Mouse (Mus musculus): ENCODE data around the gene Ager.

The Ager gene

DNA sequence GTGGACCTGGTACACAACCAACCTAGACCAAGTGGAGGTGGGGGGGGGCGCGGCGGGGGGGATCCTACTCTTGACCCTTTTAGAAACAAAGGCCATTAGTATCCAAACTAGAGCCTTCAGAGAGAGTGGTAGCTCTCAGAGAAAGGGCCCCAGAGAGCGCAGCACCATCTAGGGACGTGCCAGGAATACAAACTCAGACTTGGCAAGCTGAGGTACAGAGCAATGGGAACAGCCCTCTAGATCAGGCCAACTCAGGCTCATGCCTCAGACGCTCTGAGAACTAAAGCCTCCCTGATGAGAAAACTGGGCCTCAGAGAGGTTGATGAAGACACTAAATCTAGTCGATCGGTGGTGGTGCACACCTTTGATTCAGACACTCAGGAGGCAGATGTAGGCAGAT is 12.5 kb upstream of the Ager start:
- DNase-seq (ENCODE audit: low spot score in 2 of 2): no peak

DNA sequence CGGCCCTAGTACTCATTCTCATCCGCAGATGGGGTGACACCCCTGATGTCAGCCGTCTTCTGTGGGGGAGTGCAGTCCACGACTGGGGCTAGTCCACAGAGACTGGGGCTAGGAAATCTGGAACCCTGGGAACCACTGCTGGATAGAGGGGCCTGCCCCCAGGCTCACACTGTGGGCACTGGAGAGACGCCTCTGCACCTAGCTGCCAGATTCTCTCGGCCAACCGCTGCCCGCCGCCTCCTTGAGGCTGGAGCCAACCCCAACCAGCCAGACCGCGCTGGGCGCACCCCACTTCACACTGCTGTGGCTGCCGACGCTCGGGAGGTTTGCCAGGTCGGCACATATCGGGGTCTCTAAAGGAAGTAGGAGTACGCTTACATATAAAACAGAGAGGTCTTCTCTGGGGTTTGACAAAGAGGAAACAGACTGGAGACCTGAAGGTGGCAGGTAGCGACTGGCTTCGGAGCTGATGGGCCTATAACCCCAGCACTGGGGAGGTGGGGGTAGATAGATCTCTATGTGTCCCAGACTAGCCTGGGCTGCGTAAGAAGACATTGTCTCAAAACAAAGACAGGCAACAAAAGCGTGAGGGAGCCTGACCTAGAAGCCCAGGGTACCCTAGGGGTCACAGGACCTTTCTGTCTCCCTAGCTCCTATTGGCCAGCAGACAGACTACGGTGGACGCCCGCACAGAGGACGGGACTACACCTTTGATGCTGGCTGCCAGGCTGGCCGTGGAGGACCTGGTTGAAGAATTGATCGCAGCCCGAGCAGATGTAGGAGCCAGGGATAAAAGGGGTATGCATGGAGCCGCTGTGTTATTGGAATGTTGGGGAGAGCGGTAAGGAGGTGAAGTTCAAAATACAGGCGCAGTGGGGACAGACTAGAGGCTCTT is 11.5 kb upstream of the Ager start:
- DNase-seq (ENCODE audit: low spot score in 2 of 2): no peak

DNA sequence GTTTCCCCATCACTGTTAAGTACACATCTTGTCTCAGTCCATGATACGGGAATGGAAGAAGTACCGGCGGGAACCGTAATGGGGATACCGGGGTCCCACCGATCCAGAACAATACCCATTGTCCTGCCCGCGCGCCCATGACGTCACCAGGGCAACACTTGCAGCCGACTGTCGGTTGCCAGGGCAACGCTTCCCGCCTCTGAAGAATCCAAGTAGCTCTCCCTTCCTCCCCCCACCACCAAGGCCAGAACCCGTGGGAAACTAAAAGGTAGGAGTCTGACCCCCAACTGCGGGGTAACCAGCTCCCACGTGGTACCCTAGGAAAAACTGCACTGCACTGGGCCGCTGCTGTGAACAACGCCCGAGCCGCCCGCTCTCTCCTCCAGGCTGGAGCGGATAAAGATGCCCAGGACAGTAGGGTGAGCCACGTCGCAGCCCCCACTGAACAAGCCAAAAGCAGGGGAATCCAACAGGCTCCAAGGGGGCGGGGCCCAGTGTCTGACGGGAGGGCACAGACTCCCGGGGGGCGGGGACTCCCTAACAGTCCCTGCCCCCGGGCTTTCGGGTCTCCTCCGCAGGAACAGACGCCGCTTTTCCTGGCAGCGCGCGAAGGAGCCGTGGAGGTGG is 10.8 kb upstream of the Ager start:
- DNase-seq (ENCODE audit: low spot score in 2 of 2): peak; percentile 84 to 88

DNA sequence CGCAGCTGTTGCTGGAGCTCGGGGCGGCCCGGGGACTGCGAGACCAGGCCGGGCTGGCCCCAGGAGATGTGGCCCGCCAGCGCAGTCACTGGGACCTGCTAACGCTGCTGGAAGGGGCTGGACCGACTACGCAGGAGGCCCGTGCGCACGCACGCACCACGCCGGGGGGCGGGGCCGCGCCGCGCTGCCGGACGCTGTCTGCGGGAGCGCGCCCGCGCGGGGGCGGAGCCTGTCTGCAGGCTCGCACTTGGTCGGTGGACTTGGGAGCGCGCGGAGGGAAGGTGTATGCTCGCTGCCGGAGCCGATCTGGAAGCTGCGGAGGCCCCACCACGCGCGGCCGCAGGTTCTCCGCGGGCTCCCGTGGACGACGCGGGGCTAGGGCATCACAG is 10.2 kb upstream of the Ager start:
- peak; percentile 95 to 97 for DNase-seq (ENCODE audit: low spot score in 2 of 2)

DNA sequence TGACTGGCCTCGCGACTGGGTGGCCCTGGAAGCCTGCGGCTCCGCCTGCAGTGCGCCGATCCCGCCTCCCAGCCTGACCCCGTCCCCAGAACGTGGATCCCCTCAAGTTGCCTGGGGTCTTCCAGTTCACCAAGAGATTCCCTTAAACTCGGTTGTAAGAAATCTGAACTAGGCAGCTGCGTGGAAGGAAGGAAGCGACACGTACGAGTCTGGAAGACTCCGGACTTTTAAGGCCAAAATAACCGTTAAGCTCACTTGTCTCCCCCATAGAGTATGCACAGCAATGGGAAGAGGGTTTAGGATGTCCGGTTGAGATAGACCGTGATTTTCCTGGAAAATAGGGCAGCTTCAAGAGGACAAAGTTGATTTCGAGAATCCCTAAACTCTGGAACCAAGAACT is 9.8 kb upstream of the Ager start:
- DNase-seq (ENCODE audit: low spot score in 2 of 2): no peak

DNA sequence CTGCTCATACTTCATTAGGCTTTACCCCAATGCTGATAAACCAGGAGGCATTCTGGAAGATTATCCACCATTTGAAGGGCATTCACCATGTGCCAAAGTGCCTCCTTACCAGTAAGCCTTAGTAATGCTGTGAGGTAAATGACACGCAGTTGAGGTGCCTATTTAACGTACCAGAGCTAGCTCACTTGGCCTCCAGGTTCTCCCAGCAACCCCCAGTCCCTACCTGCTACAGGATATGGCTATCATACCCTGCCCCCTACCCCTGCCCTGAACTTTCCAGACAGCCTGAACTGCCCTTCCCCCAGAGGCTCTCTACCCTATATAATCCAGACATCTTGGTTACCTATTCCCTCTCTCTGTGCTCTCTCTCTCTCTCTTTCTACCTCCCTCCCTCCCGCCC is 8.9 kb upstream of the Ager start:
- DNase-seq (ENCODE audit: low spot score in 2 of 2): no peak

DNA sequence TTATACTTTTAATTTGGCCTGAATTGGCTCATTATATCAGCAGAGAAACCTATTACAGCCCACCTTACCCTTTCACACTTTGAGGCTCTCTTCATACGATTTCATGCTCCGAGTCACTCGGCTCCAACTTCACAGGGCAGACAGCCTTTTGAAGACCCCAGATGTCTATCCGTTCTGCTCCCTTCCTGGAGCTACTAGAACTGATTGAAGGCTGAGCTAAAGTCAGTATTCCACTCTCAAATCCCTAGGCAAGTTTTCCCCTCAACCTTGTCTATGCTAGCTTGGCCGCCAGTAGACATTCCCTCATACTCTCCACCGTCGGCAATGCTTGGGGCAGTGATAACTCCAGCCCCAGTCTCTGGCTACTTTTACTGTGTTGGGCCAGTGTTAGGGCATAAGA is 8.5 kb upstream of the Ager start:
- no peak for DNase-seq (ENCODE audit: low spot score in 2 of 2)

DNA sequence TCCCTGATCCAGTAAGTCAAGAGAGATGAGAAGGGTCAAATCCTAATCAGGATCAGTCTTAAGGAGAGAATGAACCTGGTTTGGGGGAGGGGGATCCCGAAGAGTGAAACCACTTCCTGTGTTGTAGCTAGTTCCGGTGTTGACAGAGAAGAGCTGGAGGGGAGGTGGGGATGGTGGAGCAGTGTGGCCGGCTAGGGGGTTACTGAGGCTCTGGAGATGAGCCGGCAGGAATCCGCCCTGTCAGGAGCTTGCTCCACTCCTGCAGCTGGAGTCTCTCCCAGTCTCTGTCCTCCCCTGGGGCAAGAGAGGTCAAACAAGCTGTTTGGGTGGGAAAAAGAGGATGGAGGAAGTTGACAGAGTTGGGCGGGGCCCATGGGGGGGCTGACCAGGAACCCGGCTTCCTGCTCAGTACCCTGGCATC is 8.0 kb upstream of the Ager start, which contains the start of gene Gpsm3:
Gene Gpsm3, plus strand, starts transcription at position 126 of the 421 bp plus-strand sequence.
- DNase-seq (ENCODE audit: low spot score in 2 of 2): no peak

DNA sequence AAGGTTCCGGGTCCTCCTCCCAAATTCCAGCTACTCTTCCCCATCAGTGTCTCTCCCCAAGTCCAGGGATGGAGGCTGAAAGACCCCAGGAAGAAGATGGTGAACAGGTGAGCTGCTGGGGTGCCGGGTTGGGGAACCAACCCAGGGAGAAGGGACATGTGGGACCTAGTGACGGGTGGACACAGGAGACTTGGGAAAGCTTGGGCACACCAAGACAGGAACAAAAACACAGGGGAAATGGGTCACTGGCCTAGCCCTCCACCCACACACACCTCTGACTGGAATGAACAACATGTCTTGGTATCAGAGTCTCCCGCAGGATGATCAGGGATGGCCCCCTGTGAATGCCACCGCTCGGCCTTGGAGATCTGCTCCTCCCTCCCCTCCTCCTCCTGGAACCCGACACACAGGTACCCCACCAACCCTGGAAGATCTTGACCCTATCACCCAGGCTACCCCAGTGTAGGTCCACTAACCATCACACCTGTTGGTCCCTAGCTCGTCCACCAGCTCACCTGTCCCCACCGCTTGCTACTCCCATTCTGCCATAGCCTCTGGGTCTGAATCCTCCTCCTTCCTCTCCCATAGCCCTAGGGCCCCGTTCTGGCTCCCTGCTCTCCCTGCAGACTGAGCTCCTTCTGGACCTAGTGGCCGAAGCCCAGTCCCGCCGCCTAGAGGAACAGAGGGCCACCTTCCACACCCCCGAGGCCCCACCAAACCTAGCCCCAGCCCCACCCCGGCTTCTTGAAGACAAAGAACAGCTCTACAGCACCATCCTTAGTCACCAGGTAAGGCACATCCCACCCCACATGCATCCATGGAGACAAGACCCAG is 7.3 kb upstream of the Ager start:
- no peak for DNase-seq (ENCODE audit: low spot score in 2 of 2)

DNA sequence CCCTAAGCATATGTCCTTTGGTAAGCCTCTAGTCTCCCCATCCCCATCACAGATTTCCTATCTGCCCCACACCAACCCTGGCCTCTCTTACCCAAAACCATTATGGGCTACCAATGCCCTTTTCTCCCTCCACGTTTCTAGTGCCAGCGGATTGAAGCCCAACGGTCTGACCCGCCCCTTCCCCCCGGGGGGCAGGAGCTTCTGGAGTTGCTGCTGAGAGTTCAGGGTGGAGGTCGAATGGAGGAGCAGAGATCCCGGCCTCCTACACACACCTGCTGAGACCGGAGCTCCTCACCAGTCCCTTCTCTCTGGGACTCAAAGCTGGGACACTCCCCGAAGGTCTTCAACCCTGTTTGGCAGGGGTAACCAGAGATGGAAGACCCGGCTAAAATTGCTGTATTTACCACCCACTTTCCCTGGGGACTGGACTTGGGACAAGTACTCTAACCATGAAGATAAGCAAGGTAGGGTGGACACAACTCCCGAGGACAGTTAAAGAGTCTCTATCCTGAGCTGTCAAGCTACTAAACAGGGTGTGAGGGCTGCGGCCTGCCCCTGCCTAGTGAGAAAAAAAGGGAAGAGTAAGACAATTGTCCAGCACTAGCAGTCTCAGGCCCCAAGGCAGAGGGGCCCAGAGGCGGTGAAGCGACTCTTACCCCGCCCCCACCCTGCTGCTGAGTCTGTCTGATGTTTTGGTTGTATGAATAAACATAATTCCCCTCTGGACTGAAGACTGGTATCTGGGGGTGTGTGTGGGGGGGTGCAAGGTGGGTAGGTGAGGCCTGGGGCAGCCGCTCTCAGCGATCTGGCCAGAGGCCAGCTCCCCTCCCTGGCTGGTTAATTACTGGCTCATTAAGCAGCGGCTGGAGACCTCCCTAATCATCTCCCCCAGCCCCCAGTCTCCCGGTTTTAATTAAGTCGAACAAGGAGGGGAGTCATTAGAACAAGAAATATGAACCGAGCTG is 6.4 kb upstream of the Ager start, which contains the start of gene Pbx2:
Gene Pbx2, plus strand, starts transcription at position 238 of the 965 bp plus-strand sequence.
- DNase-seq (ENCODE audit: low spot score in 2 of 2): no peak

DNA sequence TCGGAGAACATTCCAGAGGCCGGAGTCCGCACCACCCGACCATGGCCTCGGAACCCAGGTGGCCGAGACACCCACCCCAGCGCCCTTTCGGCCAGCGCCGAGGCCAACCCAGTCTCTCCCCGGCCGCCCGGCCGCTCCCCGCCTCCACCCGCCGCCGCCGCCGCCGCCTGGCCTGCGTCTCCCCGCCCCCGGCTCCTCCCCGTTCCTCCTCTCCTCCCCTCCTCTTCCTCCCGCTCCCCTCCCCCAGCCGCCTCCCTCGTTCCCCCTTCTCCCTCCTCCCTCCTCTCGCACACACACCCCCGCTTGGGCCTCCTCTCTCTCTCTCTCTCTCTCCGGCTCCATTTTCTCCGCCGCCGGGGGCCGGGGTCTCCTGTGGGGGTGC is 5.7 kb upstream of the Ager start:
- peak in 1 of 2 experiments; percentile 69 for DNase-seq (ENCODE audit: low spot score in 2 of 2)

DNA sequence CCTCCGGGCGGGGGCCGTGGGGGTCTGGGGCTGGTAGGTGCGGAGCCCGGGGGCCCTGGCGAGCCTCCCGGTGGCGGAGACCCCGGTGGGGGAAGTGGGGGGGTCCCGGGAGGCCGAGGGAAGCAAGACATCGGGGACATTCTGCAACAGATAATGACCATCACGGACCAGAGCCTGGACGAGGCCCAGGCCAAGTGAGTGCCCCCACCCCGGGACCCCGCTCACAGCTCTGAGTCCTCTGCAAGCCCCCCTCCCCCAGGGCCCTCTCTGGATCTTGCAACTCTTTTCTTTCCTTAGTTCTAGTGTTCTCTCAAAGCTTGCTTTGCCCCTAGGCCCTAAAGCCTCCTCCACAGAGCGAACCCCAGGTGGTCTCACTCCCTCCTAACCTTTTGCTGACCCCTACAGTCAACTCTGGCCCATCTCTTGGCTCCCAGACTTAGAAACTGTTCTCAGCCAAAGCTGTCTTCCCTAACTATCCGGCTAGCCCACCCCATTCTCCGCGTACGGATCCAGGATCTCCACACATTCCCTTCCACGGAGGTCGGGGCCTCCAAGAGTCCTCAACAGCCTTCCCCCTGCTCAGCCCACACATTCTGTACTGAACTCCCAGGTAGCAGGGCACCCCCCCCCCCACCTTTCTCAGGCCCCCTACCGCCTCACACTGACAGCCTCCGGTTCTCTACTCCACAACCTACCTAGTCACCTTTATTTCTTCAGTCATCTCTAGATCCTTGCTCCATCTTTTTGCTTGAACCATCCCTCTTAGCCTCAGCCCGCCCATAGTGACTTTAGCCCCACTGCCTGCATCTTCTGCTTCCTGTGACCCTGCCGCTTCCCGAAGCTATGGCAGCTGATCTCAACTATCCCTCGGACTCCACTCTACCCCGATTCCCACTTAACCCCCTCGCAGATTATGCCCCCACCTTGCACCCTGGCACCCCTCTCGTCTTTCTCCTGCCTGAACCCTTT is 4.8 kb upstream of the Ager start:
- DNase-seq (ENCODE audit: low spot score in 2 of 2): no peak

DNA sequence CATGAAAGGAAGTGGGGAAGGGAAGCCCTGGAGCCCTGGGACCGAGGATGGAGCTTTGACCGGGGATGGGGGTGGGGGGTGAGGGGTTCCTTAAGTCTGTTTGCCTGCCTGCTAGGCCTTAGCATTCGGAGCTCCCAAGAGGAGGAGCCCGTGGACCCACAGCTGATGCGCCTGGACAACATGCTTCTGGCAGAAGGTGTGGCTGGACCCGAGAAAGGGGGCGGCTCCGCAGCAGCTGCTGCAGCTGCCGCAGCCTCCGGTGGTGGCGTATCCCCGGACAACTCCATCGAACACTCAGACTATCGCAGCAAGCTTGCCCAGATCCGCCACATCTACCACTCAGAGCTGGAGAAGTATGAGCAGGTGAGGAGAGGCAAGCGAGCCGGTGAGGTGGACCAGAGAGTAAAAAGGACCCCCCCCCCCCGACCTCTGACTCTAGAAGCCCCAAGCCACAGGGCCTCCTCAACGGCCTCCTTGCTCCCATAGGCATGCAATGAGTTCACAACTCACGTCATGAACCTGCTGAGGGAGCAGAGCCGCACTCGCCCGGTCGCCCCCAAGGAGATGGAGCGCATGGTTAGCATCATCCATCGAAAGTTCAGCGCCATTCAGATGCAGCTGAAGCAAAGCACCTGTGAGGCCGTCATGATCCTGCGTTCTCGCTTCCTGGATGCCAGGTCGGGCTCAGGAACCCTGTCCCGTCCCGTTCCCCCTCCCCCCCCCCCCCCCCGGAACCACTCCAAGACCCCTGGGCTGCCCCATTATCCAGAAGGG is 3.7 kb upstream of the Ager start:
- DNase-seq (ENCODE audit: low spot score in 2 of 2): no peak

DNA sequence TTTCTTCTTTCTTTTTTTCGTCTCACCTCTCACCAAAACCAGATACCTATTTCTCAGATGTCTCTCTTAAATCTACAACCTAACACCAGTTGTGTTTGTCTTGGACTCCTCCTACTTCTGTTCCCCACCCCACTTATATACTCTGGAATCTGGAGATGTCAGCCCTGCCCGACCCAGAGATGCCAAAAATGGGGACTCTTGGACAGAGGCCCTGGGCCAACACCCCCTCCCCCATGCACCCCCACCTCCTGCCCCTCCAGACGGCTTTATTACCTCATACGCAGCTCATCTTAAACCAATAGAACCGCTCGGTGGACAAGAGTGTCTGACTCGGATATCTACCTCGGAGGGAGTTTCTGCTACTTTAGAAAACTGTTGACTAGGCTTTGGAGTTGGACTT is 1.6 kb upstream of the Ager start:
- no peak for DNase-seq (ENCODE audit: low spot score in 2 of 2)

DNA sequence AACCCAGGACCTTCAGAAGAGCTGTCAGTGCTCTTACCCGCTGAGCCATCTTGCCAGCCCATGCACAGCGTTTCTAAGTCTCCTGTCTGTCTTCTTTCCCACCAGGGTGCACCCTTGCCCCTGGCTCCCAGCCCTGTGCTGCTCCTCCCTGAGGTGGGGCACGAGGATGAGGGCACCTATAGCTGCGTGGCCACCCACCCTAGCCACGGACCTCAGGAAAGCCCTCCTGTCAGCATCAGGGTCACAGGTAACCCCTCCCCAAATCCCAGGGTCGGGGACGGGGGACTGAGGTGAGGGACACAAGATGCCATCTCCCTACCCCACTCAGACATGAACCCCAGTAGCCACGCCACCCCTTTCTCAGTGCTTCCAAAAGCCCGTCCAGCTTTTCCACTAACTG is 2.2 kb downstream of the Ager start:
- no peak for DNase-seq (ENCODE audit: low spot score in 2 of 2)

DNA sequence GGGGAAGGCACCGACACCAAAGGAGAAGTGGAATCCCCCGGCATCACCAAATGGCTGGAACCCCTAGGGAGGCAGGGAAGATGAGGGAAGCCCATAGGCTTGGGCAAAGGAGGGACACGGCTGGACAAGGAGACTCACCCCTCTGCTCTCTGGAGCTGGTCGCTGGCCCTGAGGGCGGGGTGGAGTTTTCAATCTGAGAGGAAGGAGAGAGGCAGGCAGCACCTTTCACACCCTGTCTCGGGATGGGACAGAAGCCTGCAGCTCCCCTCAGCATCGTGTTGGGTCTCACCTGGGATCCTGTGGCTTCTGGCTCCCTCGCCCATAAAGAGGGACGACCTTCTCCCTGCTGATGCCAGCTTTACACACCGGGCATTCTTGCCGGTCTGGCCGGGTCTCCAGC is 4.1 kb downstream of the Ager start:
- DNase-seq (ENCODE audit: low spot score in 2 of 2): no peak

DNA sequence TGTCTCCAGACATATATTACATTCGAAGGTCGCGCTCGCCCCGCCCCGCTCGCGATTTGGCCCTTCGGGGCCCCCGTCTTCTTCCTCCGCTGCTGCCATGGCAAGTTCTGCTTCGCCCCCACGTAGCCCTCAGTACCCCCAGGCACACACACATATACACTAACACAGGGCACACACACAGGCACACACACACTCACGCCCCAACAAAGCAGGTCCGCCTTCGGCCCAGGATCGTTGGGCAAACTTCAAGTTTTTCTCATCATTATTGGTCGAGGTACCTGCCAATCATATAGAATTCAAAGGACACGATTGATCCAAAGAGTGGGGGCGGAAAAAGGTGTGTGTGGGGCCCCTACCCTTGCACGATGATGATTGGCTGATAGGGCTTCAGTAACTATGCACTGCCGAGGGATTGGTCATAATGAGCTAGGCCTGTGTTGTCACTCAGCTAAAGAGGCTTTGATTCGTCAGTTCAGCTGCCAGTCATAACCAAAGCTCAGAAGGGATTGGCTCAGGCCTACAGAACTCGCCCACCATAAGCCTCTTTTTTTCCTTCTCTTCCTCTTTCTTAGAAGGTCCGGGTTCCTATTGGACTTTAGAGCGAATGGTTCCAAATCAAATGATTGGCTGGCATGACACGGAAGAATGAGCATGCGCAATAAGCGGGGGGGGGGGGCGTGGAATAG is 5.9 kb downstream of the Ager start, which contains the start of gene Rnf5:
Gene Rnf5, minus strand, starts transcription at position 316 of the 686 bp plus-strand sequence.
- DNase-seq (ENCODE audit: low spot score in 2 of 2): peak; percentile 99

DNA sequence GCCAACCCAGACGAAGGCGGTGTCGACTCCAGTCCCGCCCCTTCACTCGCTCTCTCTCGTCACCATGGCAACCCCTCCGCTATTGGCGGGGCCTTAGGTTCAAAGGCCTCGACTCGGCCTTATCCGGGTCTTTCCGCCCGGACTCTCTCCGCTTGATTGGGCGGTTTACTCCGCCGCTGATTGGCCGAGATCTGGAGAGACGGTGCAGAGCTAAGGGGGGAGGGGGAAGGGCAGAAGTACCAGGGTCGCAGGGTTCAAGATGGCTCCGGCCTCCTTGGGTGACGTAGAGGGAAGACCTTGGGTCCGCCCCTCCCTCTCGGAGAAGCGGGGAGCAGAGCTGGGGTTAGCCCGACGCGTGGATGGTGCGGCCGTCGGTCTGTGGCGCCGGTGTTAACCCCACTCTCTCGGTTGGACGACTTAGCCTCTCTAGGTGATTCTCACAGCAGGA is 6.4 kb downstream of the Ager start, which contains the start of gene Agpat1:
Gene Agpat1, plus strand, starts transcription at position 202 of the 448 bp plus-strand sequence.
- peak; percentile 96 to 98 for DNase-seq (ENCODE audit: low spot score in 2 of 2)
